Mouse (Mus musculus): Measurements from ENCODE around the gene Olfr1274-ps.
"Not testable (repeated sequence)": the region's sequence is repeated elsewhere in the genome, so short reads cannot be mapped to it uniquely, and the experiment has no call there.

The Olfr1274-ps gene

GRCm38 (mm10) chr2:90398633-90399107 lies at the start of gene Olfr1274-ps:
TSS of gene Olfr1274-ps (plus strand) at chr2:90398683.
- not testable (repeated sequence) for DNase-seq (ENCODE audit: low spot score)

GRCm38 (mm10) chr2:90351047-90351446 lies 47.4 kb upstream of the Olfr1274-ps start:
- not testable (repeated sequence) for DNase-seq (ENCODE audit: low spot score)

GRCm38 (mm10) chr2:90351540-90351939 lies 46.9 kb upstream of the Olfr1274-ps start:
- DNase-seq (ENCODE audit: low spot score), result not testable (repeated sequence)

- not testable (repeated sequence) for DNase-seq (ENCODE audit: low spot score)
Measured at GRCm38 (mm10) chr2:90359229-90359628, 39.3 kb upstream of the Olfr1274-ps start.

- not testable (repeated sequence) for DNase-seq (ENCODE audit: low spot score)
Measured at GRCm38 (mm10) chr2:90360199-90360598, 38.3 kb upstream of the Olfr1274-ps start.

- DNase-seq (ENCODE audit: low spot score), result not testable (repeated sequence)
Measured at GRCm38 (mm10) chr2:90414110-90414821, 15.8 kb downstream of the Olfr1274-ps start.

- not testable (repeated sequence) for DNase-seq (ENCODE audit: low spot score)
Measured at GRCm38 (mm10) chr2:90422282-90422681, 23.8 kb downstream of the Olfr1274-ps start.

GRCm38 (mm10) chr2:90424937-90425336 lies 26.5 kb downstream of the Olfr1274-ps start:
- not testable (repeated sequence) for DNase-seq (ENCODE audit: low spot score)

GRCm38 (mm10) chr2:90428988-90429717 lies 30.7 kb downstream of the Olfr1274-ps start:
- DNase-seq (ENCODE audit: low spot score), result not testable (repeated sequence)

GRCm38 (mm10) chr2:90429782-90430181 lies 31.3 kb downstream of the Olfr1274-ps start:
- not testable (repeated sequence) for DNase-seq (ENCODE audit: low spot score)

GRCm38 (mm10) chr2:90437453-90437852 lies 39.0 kb downstream of the Olfr1274-ps start:
- not testable (repeated sequence) for DNase-seq (ENCODE audit: low spot score)

GRCm38 (mm10) chr2:90440169-90440568 lies 41.7 kb downstream of the Olfr1274-ps start:
- not testable (repeated sequence) for DNase-seq (ENCODE audit: low spot score)

- DNase-seq (ENCODE audit: low spot score), result not testable (repeated sequence)
Measured at GRCm38 (mm10) chr2:90441811-90442210, 43.3 kb downstream of the Olfr1274-ps start.

- no peak for DNase-seq (ENCODE audit: low spot score)
Measured at GRCm38 (mm10) chr2:90443811-90444210, 45.3 kb downstream of the Olfr1274-ps start.

GRCm38 (mm10) chr2:90448967-90449740 lies 50.7 kb downstream of the Olfr1274-ps start:
- no peak for DNase-seq (ENCODE audit: low spot score)

GRCm38 (mm10) chr2:90452380-90452779 lies 53.9 kb downstream of the Olfr1274-ps start:
- DNase-seq (ENCODE audit: low spot score), result no peak
